Mouse (Mus musculus) effector memory CD4-positive, alpha-beta T cell, adult 7 months (primary cell): ENCODE data around the gene Olfr746. TPM values are rescaled to one million over a fixed set of nuclear protein-coding genes. Genes with fewer than 3 reads are reported as not detected.

Experiments
- polyA plus RNA-seq: library from polyadenylated mRNA; unstranded; fragments of 100-300 nt; shearing (Covaris generic); gene quantifications from one replicate; pipeline ENCODE4 v1.2.1, GENCODE M21; 2017

Olfr746 gene
- polyA plus RNA-seq: not detected

GRCm38 (mm10) chr14:50646783-50647182, at the start of gene Olfr746:
Gene Olfr746 (plus strand): TSS chr14:50647083.

GRCm38 (mm10) chr14:50614579-50614978, 32.3 kb upstream of the Olfr746 start, which contains the start of gene Olfr744:
Gene Olfr744 (plus strand): TSS chr14:50614879.

GRCm38 (mm10) chr14:50639088-50639487, 7.8 kb upstream of the Olfr746 start, which contains the start of gene Olfr745:
Gene Olfr745 (plus strand): TSS chr14:50639388.

GRCm38 (mm10) chr14:50693106-50693505, 46.2 kb downstream of the Olfr746 start, which contains the start of gene Olfr747:
Gene Olfr747 (minus strand): TSS chr14:50693206.

Other genes starting within 250 kb of the Olfr746 start
- gene Olfr738, start 239.5 kb upstream of the Olfr746 start, polyA plus RNA-seq: not detected
- gene Olfr739, start 228.5 kb upstream of the Olfr746 start, polyA plus RNA-seq: not detected
- not detected for gene Olfr740, start 201.5 kb upstream of the Olfr746 start, polyA plus RNA-seq
- 0.21 TPM for gene Olfr741, start 174.3 kb upstream of the Olfr746 start, polyA plus RNA-seq
- not detected for gene Olfr742, start 143.5 kb upstream of the Olfr746 start, polyA plus RNA-seq
- gene Olfr743, start 125.2 kb upstream of the Olfr746 start, polyA plus RNA-seq: not detected
- not detected for gene Olfr744, start 32.2 kb upstream of the Olfr746 start, polyA plus RNA-seq
- not detected for gene Olfr745, start 7.7 kb upstream of the Olfr746 start, polyA plus RNA-seq
- not detected for gene Olfr747, start 46.1 kb downstream of the Olfr746 start, polyA plus RNA-seq
- gene Olfr748, start 60.3 kb downstream of the Olfr746 start, polyA plus RNA-seq: not detected
- not detected for gene Olfr749, start 98.0 kb downstream of the Olfr746 start, polyA plus RNA-seq
- 65.3 TPM for gene Ttc5, start 138.4 kb downstream of the Olfr746 start, polyA plus RNA-seq
- not detected for gene Ccnb1ip1, start 160.6 kb downstream of the Olfr746 start, polyA plus RNA-seq
- gene Parp2, start 160.8 kb downstream of the Olfr746 start, polyA plus RNA-seq: 62.2 TPM
- gene Tep1, start 223.5 kb downstream of the Olfr746 start, polyA plus RNA-seq: 14.5 TPM